Mouse (Mus musculus) mouse trophoblast stem cell (cell line): ENCODE results near the gene Pgls.

ENCODE experiments used
- in situ Hi-C, 2 experiments: fragments of 300-500 bp; cut with MseI, MboI; formaldehyde crosslinking; loops; 2 replicates in 1 of 2; 3 replicates in 1 of 2; pipeline ENCODE4 v1.15.1; 2025

The Pgls gene

GRCm38 (mm10) chr8:71591471-71592373, at the start of gene Pgls:
TSS of gene Pgls (plus strand) at chr8:71592176.
- in situ Hi-C loops, result no loop called here

- in situ Hi-C loops, result no loop called here
Observed at GRCm38 (mm10) chr8:71542632-71543343, 49.2 kb upstream of the Pgls start, which contains the start of gene Mvb12a. TSS of gene Mvb12a (plus strand) at chr8:71542922.

GRCm38 (mm10) chr8:71543755-71544154, 48.2 kb upstream of the Pgls start:
- in situ Hi-C loops, result no loop called here

DNA sequence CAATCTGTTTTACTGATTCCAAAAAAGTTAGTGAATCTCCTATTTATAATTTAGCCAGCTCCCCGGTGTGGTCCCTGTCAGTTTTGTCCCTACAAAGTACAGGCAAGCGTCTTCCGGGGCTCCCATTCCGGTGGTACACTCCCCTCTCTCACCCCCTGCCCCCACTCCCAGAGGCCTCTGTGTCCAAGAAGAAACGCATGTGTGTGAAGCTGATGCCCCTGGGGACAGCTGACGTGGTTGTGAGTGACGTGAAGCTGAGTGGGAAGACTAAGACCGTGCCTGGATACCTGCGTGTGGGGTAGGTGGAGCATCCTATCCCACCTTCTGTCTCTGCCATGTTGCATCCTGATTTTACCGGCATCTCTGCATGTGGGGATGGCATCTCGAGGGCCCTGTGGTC, 46.9 kb upstream of the Pgls start:
- in situ Hi-C loops, result no loop called here

- in situ Hi-C loops, result no loop called here
Observed at GRCm38 (mm10) chr8:71547590-71547989, 44.4 kb upstream of the Pgls start.

GRCm38 (mm10) chr8:71550754-71551153, 41.2 kb upstream of the Pgls start:
- in situ Hi-C loops, result no loop called here

- in situ Hi-C loops, result no loop called here
Observed at GRCm38 (mm10) chr8:71552770-71553169, 39.2 kb upstream of the Pgls start.

- in situ Hi-C loops, result no loop called here
Observed at GRCm38 (mm10) chr8:71554001-71554400, 38.0 kb upstream of the Pgls start.

GRCm38 (mm10) chr8:71554644-71555043, 37.3 kb upstream of the Pgls start:
- in situ Hi-C loops, result no loop called here

GRCm38 (mm10) chr8:71558071-71558957, 33.7 kb upstream of the Pgls start, which contains the start of gene Tmem221:
TSS of gene Tmem221 (minus strand) at chr8:71558871.
- in situ Hi-C loops, result no loop called here

GRCm38 (mm10) chr8:71558958-71559690, 32.9 kb upstream of the Pgls start:
- in situ Hi-C loops, result no loop called here

- in situ Hi-C loops, result loop anchor here (5.0 to 10.0 kb wide), 3 partner anchors 37 to 105 kb away; partner anchors contain the start of gene Fam129c (in 1 of the 2)
Observed at GRCm38 (mm10) chr8:71560071-71560470, 31.9 kb upstream of the Pgls start.

DNA sequence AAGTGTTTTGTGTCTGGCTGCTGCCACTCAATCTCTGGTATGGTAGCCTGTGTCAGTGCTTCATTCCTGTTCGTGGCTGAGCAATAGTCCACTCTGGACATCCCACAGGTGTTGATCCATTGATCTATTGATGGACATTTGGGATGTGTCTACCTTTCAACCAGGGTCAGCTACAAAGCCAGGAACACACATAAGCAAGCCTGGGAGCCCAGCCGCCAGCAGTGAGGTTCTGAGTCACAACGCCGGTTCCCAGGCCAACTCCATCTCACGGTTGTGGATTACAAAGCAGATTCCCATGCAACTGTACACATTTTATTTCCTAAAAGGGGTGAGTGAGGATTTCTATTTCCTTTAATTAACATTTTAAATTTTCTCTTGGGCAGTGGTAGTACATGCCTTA, 31.2 kb upstream of the Pgls start:
- in situ Hi-C loops, result loop anchor here (5.0 to 10.0 kb wide), 3 partner anchors 37 to 104 kb away; partner anchors contain the start of gene Fam129c (in 1 of the 2)

DNA sequence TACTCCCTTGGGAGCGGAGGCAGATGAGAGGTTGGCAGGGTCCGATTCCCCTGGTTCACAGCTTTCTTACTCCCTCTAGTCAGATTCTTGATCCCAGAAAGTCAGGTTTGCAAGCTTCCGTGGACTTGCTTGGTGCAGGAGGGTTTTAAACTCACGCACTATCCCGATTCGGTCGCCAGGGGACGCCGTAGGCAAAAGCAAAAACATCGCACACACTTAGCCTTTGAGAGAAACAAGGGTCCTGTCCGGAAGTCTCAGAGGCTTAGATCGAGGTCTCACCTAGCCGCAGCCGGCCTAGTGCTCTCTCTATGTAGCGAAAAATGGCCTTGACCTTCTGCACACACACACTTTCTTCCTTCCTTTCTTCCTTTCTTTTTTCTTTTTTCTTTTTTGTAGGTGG, 30.6 kb upstream of the Pgls start:
- in situ Hi-C loops, result loop anchor here (5.0 to 10.0 kb wide), 3 partner anchors 36 to 103 kb away; partner anchors contain the start of gene Fam129c (in 1 of the 2)

GRCm38 (mm10) chr8:71562751-71563150, 29.2 kb upstream of the Pgls start:
- in situ Hi-C loops, result loop anchor here (5.0 to 10.0 kb wide), 3 partner anchors 35 to 102 kb away; partner anchors contain the start of gene Fam129c (in 1 of the 2)

DNA sequence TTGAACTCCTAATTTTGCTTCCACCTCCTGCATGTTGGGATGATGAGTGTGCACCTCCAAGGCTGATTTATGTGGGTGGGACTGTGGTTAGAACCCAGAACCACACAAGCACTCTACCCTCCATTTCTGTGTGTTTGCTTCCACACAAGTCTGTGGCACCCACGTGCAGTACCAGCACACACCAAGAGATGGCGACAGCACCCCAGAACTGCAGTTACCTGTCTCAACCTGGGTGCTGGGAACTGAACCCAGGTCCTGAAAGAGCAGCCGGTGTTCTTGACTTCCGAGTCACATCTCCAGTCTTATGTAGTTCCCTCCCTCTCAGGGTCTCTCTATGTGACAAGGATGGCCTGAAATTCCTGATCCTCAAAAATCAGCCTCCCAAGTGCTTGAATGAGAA, 28.0 kb upstream of the Pgls start:
- in situ Hi-C loops, result loop anchor here (5.0 to 10.0 kb wide), 3 partner anchors 33 to 101 kb away; partner anchors contain the start of gene Fam129c (in 1 of the 2)

DNA sequence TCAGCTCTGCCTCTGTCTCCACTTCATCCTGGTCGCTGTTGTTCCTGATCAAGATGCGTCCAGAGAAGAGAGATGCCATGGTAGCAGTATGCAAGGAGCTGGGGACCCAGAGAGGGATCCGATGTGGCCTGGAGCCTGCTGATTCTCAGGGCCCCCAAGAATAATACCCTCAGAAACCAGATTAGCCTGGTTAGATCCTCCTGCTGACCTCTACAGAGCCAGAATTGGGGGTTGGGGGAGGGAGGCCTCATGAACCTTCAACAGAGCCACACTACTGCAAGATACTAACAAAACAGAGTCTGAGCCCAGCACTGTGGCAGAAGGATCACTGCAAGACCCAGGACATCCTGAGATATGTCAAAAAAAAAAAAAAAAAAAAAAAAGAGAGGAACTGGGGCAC, 25.5 kb upstream of the Pgls start, which contains the start of gene Nxnl1:
Gene Nxnl1 (minus strand): TSS at position 101 of the 400 bp plus-strand sequence.
- in situ Hi-C loops, result loop anchor here (10.0 kb wide), 2 partner anchors 88 to 98 kb away; no protein-coding TSS in a partner anchor

DNA sequence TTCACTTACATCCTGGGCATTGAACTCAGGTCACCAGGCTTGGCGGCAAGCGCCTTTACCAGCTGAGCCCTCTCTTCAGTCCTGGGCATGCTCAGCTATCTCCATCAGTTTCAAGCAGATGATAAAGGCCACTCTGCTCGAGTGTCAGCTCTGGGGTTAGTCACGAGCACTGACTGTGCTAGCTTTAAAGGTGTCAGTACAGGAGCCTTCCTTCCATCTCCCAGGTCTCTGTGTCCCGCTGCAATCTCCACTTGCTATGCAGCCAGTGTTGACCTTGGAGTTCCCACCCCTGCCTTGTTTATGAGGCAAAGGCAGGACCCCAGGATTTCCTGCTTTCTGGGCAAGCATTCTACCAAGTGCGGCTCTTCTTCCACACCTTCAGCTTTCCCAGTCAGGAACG, 24.4 kb upstream of the Pgls start:
- in situ Hi-C loops, result loop anchor here (10.0 kb wide), 2 partner anchors 87 to 97 kb away; no protein-coding TSS in a partner anchor

DNA sequence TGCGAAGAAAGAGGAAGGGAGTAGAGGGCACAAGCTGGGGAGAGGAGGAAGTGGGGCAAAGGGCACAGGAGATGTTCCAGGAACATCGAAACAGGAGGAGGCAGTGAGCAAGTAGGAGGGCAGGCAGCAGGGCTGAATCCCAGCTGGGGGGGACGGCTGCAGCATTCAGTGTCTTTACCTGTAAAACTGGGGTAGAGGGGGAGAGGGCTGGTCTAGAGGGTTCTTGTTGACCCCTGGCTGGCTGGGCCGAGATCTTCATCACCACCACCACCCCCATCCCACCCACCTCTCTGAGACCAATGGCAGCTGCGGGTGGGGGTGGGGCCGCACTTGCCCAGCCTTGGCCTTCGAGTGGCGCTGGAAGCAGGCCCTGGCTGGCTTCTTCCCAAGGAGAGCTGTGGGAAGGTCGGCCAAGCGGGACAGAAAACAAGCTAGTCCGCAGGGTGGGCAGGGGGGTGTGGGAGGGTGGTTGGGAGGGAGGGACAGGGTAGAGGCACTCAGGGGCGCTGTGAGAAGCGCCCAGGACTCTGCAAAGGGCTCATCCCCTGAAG, 23.5 kb upstream of the Pgls start, which contains the start of gene Slc27a1:
Gene Slc27a1 (plus strand): TSS at position 496 of the 551 bp plus-strand sequence.
- in situ Hi-C loops, result loop anchor here (10.0 kb wide), 2 partner anchors 86 to 96 kb away; no protein-coding TSS in a partner anchor
